ENCODE assay signal across 23 mouse cellular contexts in genomic region chr5:43087077-43087476, GRCm38 (mm10).
"Had no signal": no experiment of that assay in that cellular context is flagged by ENCODE, and none has a peak within 500 bp of the region (broad histone marks: within the 10 kb centered on the region; RNA-seq: fewer than 3 reads in every experiment).

No protein-coding gene starts in this region.

- H3K9me3 ChIP-seq: heart, embryonic 12.5 days; hindbrain, embryonic 13.5 days; hindbrain, embryonic 15.5 days; kidney, embryonic 15.5 days; limb, embryonic 13.5 days; limb, embryonic 15.5 days; liver, embryonic 12.5 days had no signal

- H3K4me3 ChIP-seq: heart, adult 2 months; heart, embryonic 12.5 days; hindbrain, embryonic 13.5 days; hindbrain, embryonic 15.5 days; kidney, embryonic 15.5 days; left cerebral cortex, adult 2 months; limb, embryonic 13.5 days; limb, embryonic 15.5 days; liver, embryonic 12.5 days had no signal

- H3K4me1 ChIP-seq: kidney, embryonic 15.5 days had no signal

- H3K36me3 ChIP-seq: heart, embryonic 12.5 days; hindbrain, embryonic 13.5 days; hindbrain, embryonic 15.5 days; kidney, embryonic 15.5 days; limb, embryonic 13.5 days; limb, embryonic 15.5 days; liver, embryonic 12.5 days had no signal

- H3K27me3 ChIP-seq: heart, embryonic 12.5 days; hindbrain, embryonic 13.5 days; hindbrain, embryonic 15.5 days; kidney, embryonic 15.5 days; limb, embryonic 13.5 days; limb, embryonic 15.5 days; liver, embryonic 12.5 days had no signal

- H3K4me2 ChIP-seq: heart, embryonic 12.5 days; hindbrain, embryonic 13.5 days; hindbrain, embryonic 15.5 days; kidney, embryonic 15.5 days; limb, embryonic 13.5 days; limb, embryonic 15.5 days; liver, embryonic 12.5 days had no signal

- DNase-seq: gastrocnemius, postnatal 10 days; gastrocnemius, postnatal 36 days; heart, adult 11 months; heart, postnatal 14 days; heart, postnatal 36 days; kidney, adult 11 months; kidney, adult 2 months; kidney, adult 9 months; kidney, postnatal 14 days; kidney, postnatal 36 days; layer of hippocampus, adult 9-11 months; left cerebral cortex, postnatal 4 days had no signal

- H3K9ac ChIP-seq: heart, embryonic 12.5 days; hindbrain, embryonic 13.5 days; hindbrain, embryonic 15.5 days; kidney, embryonic 15.5 days; limb, embryonic 13.5 days; limb, embryonic 15.5 days; liver, embryonic 12.5 days; liver, embryonic 14.5 days had no signal

- H3K27ac ChIP-seq: kidney, embryonic 15.5 days; kidney, postnatal 0 days; limb, embryonic 13.5 days; limb, embryonic 15.5 days; liver, embryonic 12.5 days; liver, embryonic 14.5 days had no signal
